Mouse (Mus musculus): Measurements from ENCODE around the gene Socs5.

Socs5 gene

DNA sequence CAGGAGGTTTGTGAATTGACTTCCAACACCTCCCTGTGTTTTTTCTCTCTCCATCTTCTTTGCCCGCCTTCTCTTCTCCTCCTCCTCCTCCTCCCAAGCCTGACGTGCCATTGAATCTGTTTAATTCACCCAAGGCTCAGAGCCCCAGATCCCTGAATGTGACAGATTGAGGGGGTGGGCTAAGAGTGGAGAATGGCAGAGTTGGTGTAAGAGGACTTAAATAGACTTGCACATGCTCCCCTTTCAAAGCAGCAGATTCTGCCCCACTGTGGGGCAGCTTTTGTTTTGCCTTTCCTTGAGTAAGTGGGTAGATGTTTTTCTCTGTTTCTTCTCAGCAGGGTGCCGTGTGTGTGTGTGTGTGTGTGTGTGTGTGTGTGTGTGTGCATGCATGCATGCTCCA is 61.6 kb downstream of the Socs5 start:
- no peak for DNase-seq (ENCODE audit: low read depth)

DNA sequence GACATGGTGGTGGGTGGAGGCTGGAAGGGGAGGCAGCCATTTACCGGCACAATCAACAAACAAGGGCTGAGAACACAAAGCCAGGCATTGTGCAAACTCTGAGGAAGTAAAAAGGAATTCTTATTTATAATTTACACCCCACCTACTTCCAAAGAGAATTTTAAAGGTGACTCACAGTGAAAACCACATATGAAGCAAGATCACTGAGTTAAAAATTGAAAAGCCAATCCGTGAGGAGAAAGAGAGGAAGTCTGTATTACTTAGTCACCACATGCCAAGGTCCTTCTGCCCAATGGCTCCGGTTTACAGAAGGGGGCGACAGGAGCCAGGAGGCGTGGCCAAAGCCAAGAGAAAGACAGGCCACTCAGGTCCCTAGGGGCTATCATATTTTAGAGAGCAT is 62.9 kb downstream of the Socs5 start:
- DNase-seq (ENCODE audit: low read depth), result no peak

DNA sequence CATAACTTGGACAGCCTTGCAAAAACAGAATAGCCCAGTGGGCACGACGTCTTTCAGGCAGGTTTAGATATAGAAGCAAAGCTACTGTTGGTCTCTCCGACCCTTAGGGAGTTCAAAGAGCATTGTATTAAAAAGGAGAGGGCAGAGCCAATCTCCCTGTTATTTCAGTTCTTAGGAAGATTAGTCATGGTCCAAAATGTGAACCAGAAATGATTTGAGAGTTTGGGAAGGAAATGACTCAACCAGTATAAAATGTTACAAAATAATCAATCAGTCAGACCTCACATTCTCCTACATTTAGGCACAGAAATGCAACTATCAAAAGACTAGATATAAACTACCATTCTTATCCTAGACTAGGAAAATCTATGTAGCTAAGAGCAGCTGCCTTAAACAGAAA is 64.6 kb downstream of the Socs5 start:
- DNase-seq (ENCODE audit: low read depth), result no peak

DNA sequence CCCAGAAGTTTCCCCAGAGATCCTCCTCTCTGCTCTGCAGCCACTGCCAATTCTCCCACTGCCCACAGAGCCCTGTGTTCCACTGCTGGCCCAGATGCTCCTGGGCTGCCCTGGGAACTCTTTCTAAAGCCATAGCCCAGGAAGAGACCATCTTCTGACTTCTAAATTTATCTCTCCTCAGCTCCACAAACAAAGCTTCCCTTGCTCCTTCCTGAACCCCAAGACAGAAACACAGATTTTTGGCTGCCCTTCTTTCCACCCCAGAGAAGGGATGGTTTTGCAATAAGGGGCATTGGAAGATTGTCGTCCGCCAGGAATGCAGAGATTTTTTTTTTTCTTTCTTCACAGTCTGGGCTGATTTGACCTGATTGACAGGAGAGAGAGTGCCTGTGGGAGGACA is 66.5 kb downstream of the Socs5 start:
- DNase-seq (ENCODE audit: low read depth), result no peak

DNA sequence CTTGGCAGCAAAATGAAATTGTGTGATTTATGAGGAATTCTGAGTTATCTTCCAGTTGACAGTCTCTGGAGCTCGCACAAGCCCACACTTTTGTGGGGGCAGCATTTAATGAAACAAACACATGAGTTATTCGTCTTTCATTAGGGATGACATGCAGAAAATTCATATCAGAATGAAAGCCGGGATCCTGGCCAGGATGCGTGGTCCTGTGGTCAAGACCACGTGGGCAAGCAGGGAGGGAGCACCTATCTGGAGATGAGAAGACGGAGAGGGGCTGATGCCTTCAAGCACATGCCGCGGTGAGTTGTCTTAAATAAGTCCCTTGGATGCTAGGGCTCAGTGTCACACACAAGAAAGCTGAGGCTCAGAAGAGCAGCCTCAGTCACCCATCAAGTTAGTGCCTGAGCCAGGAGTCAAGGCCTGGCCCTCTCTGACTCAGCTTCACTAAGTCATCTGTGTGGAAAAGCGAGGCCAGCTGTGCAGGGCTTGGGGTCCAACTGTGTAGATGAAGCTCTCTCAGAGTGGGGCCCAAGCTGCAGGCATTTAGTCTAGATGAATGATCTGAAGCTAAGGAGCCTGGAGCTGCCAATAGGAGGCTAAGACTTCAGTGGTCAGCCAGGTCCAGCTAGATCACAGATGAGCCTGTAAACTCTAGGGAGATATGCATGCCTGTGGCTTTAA is 67.3 kb downstream of the Socs5 start:
- no peak for DNase-seq (ENCODE audit: low read depth)

DNA sequence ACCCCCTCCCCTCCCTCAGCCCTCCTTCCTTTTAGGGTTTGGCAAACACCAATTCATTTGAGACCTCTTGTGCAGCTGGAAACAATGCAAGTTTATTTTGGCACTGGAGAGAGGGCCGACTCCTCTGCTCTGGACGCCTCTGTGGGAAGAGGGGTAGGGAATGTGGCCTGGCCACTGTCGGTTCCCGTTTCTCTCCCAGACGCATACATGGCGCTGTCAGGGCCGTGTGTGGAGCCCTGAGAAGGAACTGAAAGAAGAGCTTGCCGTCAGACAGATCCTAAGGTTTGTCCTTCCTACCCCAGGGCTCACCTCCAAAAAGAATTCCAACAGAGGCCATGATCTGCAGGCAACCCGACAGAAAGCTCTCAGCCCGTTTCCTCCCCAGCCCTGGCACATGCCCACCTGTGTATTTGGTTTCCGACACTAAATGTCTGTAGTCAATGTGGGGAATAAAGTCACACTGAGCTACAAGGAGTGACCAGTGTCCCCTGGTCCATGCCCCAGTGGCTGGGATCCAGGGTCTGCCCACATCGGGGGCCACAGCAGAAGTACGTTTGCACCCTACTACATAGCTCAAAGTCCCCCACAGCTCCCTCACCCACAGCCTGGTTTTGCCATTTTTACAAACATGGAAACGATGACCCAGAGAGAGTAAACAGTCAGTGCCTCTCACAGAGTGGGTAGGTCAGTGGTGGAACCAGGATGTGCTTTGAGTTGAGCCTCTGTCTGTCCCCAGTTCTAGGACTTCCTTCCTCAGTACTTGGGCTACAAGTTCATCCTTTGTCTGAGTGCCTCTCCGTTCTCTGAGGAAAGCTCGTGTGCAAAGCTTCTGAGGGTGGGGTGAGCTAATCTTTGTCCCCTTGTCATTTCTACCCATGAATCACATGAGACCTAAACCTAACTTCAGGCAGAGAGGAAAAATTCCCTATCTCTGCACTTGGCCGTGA is 68.9 kb downstream of the Socs5 start:
- no peak for DNase-seq (ENCODE audit: low read depth)

DNA sequence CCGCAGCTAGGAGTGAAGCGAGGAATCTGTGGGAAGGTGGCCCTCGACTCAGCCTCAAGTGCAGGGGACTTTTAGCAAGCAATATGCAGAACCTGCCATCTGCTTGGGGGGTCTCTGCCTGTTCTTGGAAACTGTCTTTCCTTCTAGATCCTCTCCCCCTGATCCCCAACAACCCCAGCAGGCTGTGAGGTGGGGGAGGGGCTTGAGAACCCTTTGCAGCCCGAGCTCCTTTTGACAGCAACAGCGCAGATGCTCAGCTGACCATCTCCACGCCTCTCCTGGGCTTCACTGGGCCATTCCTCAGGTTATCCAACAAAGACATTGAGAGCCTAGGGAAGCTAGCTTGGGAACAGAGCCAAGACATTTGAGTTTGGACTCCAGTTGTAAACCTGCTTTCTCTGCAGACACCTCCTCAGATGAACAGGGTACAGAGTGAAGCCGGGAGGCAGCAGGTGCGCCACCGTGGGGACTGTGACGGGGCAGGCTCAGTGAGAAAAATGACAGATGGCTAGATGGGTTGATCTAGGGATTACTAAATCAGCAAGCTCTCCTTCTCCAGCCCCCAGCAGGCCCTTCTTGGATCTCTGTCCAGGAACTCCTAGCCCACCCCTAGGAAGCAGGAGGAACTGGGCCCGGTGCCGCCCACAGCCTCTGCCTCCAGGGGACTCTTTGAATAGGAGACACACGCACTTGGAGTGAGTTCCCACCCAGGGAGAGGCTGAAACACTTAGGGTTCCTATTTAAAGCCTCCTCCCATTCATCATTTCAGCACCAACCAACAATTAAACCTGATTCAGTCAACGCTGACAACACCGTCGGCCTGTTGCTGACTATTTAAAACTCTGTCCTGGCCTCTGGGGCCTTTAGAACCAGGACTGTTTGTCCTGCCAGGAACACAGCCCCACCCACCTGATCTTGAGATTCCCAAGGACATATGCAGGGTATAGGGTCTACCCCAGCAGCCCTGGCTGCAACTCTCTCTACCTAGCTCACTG is 71.4 kb downstream of the Socs5 start:
- no peak for DNase-seq (ENCODE audit: low read depth)

DNA sequence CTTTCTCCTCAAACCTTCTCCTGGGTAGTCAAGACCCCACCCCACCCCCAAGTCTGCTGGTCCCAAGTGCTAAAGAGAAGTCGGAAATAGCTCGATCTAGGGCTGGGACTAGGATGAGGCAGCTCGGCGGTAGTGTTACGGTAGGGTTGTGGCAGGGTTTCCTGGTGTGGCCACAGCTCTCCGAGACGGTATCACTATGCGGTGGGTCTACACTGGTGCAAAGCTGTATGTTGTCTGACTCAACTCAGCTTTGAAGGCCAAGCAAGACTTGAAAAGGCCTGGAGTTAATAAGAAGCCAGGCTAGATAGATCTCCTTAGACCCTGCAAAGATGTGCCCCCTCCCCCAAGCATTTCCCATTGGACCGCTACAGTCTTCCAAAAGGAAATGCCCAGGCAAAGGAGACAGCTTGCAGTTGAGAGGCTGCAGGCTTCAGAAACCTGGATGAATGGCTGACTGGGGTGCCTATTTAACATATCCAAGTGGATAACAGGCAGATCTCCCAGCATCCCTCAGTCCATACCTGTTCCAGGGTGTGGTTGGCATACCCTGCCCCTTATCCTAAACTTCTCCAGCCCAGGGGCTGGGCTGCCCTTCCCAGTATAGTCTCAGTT is 72.6 kb downstream of the Socs5 start:
- no peak for DNase-seq (ENCODE audit: low read depth)

DNA sequence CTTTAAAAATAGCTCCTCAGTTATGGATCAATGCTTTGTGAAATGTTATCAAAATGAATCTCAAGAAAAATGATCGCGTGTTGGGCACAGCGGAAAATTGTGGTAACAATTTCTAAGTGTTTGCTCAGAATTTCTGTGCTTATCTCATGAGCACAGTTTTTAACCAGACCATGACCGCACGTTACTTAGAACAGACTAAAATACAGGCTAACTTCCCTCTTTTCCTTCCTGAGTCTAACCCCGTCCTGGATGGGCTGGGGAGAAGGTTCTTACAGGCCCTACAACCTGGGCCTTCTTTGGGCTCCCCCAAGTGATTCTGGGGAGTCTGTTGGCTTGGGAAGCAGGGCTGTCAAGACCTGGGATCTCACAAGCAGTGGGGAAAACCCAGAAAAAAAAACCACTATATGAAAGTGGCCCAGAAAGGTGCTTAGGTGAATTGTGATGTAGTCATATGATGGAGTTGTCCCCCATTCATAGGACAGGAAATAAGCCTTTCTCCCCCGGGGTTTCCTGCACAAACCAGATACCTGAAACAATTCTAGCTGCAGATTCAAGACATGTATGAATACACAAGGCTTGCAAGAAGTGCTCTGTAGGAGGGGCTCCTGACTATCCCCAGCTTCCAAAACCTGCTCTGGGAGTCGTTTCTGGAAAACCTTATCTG is 74.3 kb downstream of the Socs5 start:
- no peak for DNase-seq (ENCODE audit: low read depth)

DNA sequence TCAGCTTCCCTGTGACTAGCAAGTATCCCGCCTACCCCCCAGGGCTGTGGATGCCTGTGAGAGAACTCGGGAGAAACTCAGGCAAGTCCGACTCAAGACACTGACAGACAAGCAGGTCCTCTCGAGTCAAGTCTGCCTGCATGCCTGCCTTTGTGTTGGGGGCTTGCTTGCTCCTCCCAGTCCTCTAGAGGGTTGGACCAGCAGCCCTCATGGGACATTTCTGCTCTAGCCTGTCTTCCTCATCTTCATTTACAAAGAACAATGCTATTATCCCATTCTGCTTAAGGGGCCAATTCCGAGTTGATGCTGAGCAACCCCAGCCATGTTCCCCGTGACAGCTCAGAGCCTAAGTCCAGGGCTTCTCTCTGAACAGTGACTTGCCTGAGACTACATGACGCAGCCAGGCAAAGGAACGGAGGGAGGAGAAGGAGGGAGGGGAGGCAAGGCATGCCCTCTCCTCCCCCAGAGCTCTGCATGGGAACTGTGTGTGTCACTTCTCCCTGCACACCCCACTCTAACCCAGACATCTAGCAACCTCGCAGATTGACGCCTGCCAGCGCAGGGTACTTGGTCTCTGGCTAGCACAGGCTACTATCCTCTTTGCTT is 78.1 kb downstream of the Socs5 start:
- DNase-seq (ENCODE audit: low read depth), result no peak

DNA sequence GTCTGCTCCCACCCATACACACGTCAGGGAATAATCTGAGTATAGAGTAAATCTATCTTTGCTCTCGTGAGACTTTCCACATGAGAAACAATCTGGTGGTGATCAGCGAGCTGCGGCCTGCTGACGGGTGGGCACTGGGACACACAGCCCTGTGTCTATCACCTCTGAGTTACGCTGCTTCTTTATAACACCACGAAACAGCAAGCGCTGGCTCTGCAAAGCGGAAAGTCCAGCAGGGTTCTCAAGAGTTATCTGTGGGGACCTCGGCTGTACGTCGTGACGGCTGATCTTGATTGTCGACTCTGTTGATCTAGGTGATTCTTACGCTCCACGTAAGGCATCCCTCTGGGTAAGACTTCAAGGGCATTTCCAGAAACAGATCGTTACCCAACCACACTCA is 79.5 kb downstream of the Socs5 start:
- DNase-seq (ENCODE audit: low read depth), result no peak
